Mouse (Mus musculus) heart, postnatal 0 days (tissue): ENCODE results near the gene Cyp11a1. TPM values are rescaled to one million over a fixed set of nuclear protein-coding genes. Genes with fewer than 3 reads are reported as not detected.

Experiments used
- ATAC-seq: fragments of 200-750 bp; cut with Nextera tagmentation; 2 replicates; pipeline ENCODE4 v1.8.0; 2017; ENCODE audit warnings: low read depth, moderate number of reproducible peaks, moderate library complexity; ENCODE audit not compliant: insufficient read depth
- DNase-seq: peaks from one replicate; pipeline ENCODE4 v3.0.0-alpha.2; 2016; ENCODE audit warnings: low spot score
- H3K27ac ChIP-seq: fragments of 300-500 bp; sonication (generic); 2 replicates; pipeline ENCODE4 v1.5.1; 2014; ENCODE audit warnings: low read depth, mild to moderate bottlenecking
- H3K27me3 ChIP-seq: fragments of 300-500 bp; sonication (generic); 2 replicates; pipeline ENCODE4 v1.6.1; 2014; ENCODE audit warnings: low read length, mixed read lengths; ENCODE audit not compliant: control insufficient read depth, insufficient read depth
- H3K36me3 ChIP-seq: fragments of 300-500 bp; sonication (generic); replicated peaks from 2 replicates; pipeline ENCODE4 v1.6.1; 2014; ENCODE audit warnings: low read length, mixed read lengths; ENCODE audit not compliant: control insufficient read depth, insufficient read depth
- H3K4me1 ChIP-seq: fragments of 300-500 bp; sonication (generic); 2 replicates; pipeline ENCODE4 v1.6.1; 2014; ENCODE audit warnings: antibody characterized with exemption; ENCODE audit not compliant: control insufficient read depth, insufficient read depth
- H3K4me2 ChIP-seq: fragments of 300-500 bp; sonication (generic); 2 replicates; pipeline ENCODE4 v1.6.1; 2014; ENCODE audit warnings: low read depth, mild to moderate bottlenecking, low read length, moderate library complexity
- H3K4me3 ChIP-seq: fragments of 300-500 bp; sonication (generic); 2 replicates; pipeline ENCODE4 v1.5.1; 2014; ENCODE audit warnings: low read depth, low read length
- H3K9ac ChIP-seq: fragments of 300-500 bp; sonication (generic); replicated peaks from 2 replicates; pipeline ENCODE4 v1.6.1; 2014; ENCODE audit warnings: low read depth, low read length, mixed read lengths
- H3K9me3 ChIP-seq: fragments of 300-500 bp; sonication (generic); replicated peaks from 2 replicates; pipeline ENCODE4 v1.6.1; 2016; ENCODE audit warnings: low read length; ENCODE audit not compliant: control insufficient read depth
- CTCF ChIP-seq: IDR thresholded peaks from 2 replicates; pipeline ENCODE4 v1.5.1; 2016; ENCODE audit warnings: antibody characterized with exemption, control low read depth, low read depth
- EP300 ChIP-seq: IDR thresholded peaks from 2 replicates; pipeline ENCODE4 v1.6.1; 2016; ENCODE audit warnings: antibody characterized with exemption, low read depth
- WGBS: fragments of 180-500 bp; shearing (Covaris S2); extraction: QIAGEN DNeasy Blood & Tissue Kit; methylation state at CpG from one replicate; pipeline ENCODE4 v1.1.7; 2014; 5-methylcytosine and 5-hydroxymethylcytosine counted together
- polyA plus RNA-seq: library from polyadenylated mRNA; unstranded; fragments of >200 nt; fragmentation: Nextera tagmentation; extraction: Ambion mirVana; gene quantifications from 2 replicates; pipeline ENCODE4 v1.2.1, GENCODE M21; 2015
- total RNA-seq: library from RNA; depleted of rRNA; stranded (reverse); fragments of >200 nt; gene quantifications from 2 replicates; pipeline ENCODE4 v1.2.3, GENCODE M21; 2014; ENCODE audit warnings: low replicate concordance; rRNA removed

The Cyp11a1 gene
- total RNA-seq, result 1.1 and 2.3 TPM in 2 replicates
- polyA plus RNA-seq, result 0.90 and 1.3 TPM in 2 replicates

DNA sequence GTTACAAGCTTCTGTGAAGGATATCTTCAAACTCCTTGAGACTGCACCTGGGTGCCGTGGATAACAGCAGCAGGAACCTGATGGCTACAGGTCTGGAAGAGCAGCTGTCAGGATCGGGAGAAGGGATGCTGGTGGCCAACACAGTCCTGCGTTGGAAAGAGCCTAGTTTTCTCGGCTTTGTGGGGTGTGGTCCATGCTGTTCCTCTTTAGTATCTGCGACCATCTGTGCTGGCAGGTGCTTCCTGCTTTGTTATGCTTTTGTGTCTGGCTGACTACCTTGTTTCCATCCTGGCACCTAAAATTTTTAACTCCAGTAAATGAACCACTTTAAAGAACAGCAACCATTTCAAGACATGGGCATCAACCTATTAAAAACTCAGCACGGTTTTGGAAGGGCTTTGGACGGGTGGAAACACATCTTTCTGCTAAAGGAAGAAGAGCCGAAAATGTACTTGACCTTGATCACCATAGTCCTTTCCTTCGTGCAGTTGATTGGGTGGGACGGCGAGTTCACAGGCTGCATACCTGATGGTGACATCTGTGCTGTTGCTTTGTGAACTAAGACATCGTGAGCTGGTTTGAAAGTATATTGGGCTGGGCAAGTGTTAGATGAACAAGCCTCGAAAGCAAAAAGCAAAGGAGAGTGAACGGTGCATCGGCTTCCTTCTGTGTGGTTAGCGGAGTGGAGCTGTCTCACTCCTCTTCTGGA lies at the start of gene Cyp11a1:
Gene Cyp11a1 (plus strand): TSS at position 659 of the 709 bp plus-strand sequence.
- Histone ChIP-seq H3K27ac (no peak within 1 kb of the TSS), H3K4me2 (no peak within 1 kb of the TSS), H3K9ac (no peak within 1 kb of the TSS), H3K4me3 (no peak within 1 kb of the TSS), H3K36me3 (no peaks in the 10 kb centered on the region), H3K9me3 (no peaks in the 10 kb centered on the region), H3K27me3 (no peaks in the 10 kb centered on the region), H3K4me1 (peaks cover 12% of the 10 kb centered on the region; the same call in 1 of the 2 replicates)
- 80% methylated on average over 16 of the region's 16 CpGs for WGBS
- no peak for ATAC-seq
- TF ChIP-seq EP300 (no peak), CTCF (no peak)
- no peak for DNase-seq

- DNase-seq (no peak), ATAC-seq (no peak)
- no peak overlapping the region for H3K4me3 ChIP-seq
- TF ChIP-seq EP300 (no peak), CTCF (no peak)
- H3K9me3 ChIP-seq, result no peaks in the 10 kb centered on the region
- H3K9ac ChIP-seq, result no peak overlapping the region
- WGBS, result 69% methylated on average over 5 of the region's 5 CpGs
- peaks cover 13% of the 10 kb centered on the region for H3K4me1 ChIP-seq
- H3K4me2 ChIP-seq, result no peak overlapping the region
- 0 out of 2 replicates have a peak, but pooled peaks cover 1% of the 10 kb centered on the region for H3K27me3 ChIP-seq
- H3K27ac ChIP-seq, result peak overlapping the region; percentile 45; the same call in 1 of the 2 replicates
- peaks cover 12% of the 10 kb centered on the region; the same call in 1 of the 2 replicates for H3K36me3 ChIP-seq
Measured at GRCm38 (mm10) chr9:57956838-57957236, 49.4 kb upstream of the Cyp11a1 start.

- Histone ChIP-seq H3K27me3 (no peaks in the 10 kb centered on the region), H3K9me3 (no peaks in the 10 kb centered on the region), H3K9ac (no peak overlapping the region), H3K27ac (peak overlapping the region; percentile 44), H3K4me1 (peaks cover 13% of the 10 kb centered on the region), H3K36me3 (peaks cover 12% of the 10 kb centered on the region; the same call in 1 of the 2 replicates), H3K4me3 (no peak overlapping the region), H3K4me2 (no peak overlapping the region)
- peak; percentile 31 for DNase-seq
- 71% methylated on average over 1 of the region's 1 CpGs for WGBS
- ATAC-seq, result peak; percentile 59
- TF ChIP-seq CTCF (no peak), EP300 (peak; percentile 47; the same call in 1 of the 2 replicates)
Measured at GRCm38 (mm10) chr9:57958615-57959014, 47.6 kb upstream of the Cyp11a1 start.

GRCm38 (mm10) chr9:57959399-57959798 lies 46.8 kb upstream of the Cyp11a1 start:
- Histone ChIP-seq H3K27me3 (no peaks in the 10 kb centered on the region), H3K36me3 (peaks cover 12% of the 10 kb centered on the region; the same call in 1 of the 2 replicates), H3K4me1 (peaks cover 13% of the 10 kb centered on the region), H3K4me2 (no peak overlapping the region), H3K9me3 (no peaks in the 10 kb centered on the region), H3K9ac (no peak overlapping the region), H3K4me3 (no peak overlapping the region), H3K27ac (peak overlapping the region; percentile 28)
- TF ChIP-seq EP300 (no peak), CTCF (no peak)
- DNase-seq, result no peak
- ATAC-seq, result no peak
- 59% methylated on average over 10 of the region's 10 CpGs for WGBS

DNA sequence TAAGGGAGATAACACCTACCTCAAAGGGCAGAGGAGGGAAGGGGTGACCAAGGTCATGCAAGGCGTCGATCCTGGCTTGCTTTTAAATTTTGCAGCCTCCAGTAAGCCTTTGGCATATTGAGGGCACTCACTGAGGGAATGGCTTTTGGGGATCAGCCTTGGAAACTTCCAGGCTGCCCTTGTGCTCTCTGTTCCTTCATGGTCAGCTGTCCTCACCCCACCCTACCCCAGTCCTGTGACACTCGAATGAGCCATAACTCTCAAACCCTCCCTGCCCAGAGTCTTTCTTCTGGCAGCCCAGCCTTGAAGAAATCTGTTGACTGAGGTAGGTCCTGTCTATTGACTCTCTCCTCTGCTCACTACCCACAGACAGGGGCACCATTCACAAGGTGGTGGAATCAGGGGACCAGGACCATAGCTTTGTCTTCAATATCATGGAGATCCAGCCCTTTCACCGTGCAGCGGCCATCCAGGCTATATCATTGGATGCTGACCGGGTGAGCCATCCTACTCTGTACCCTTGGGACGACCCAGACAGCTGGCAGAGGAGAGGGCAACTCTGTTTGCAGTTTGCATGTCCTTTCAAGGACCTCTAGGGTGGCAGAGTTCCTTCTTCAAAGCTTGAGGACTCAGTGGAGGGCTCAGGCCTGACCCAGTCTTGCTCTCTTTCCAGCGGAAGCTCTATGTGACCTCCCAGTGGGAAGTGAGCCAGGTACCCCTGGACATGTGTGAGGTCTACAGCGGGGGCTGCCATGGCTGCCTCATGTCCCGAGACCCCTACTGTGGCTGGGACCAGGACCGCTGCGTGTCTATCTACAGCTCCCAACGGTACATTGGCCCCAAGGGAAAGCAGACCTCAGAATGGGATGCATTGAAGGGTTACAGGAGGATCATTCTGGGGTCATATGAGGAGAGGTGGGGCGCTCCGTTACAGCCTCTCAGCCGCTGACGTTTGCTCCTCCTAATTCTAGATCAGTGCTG lies 46.0 kb upstream of the Cyp11a1 start:
- no peak overlapping the region for H3K4me2 ChIP-seq
- 80% methylated on average over 17 of the region's 17 CpGs for WGBS
- no peak overlapping the region for H3K4me3 ChIP-seq
- no peak for ATAC-seq
- TF ChIP-seq CTCF, result no peak
- no peak for TF ChIP-seq EP300
- H3K9ac ChIP-seq, result no peak overlapping the region
- no peak overlapping the region for H3K27ac ChIP-seq
- H3K27me3 ChIP-seq, result no peaks in the 10 kb centered on the region
- H3K36me3 ChIP-seq, result peaks cover 12% of the 10 kb centered on the region; the same call in 1 of the 2 replicates
- H3K4me1 ChIP-seq, result peaks cover 15% of the 10 kb centered on the region
- H3K9me3 ChIP-seq, result no peaks in the 10 kb centered on the region
- DNase-seq, result no peak
